Mouse (Mus musculus): Measurements from ENCODE around the gene Tagln2. TPM values are rescaled to one million over a fixed set of nuclear protein-coding genes. Genes with fewer than 3 reads are reported as not detected.

Gene Tagln2
- polyA plus RNA-seq, 1 experiment from 2014 or later: 56.9 TPM

- 0 out of 2 replicates have a peak overlapping the region, but pooled peaks have one; percentile 35 for H3K9ac ChIP-seq (replicated peaks; ENCODE audit: low read depth, low read length)
- H3K27me3 ChIP-seq (ENCODE audit: control insufficient read depth, insufficient read depth, low read length): no peaks in the 10 kb centered on the region
- no peak overlapping the region for H3K27ac ChIP-seq (ENCODE audit: low read depth, low read length)
- no peak for ATAC-seq (ENCODE audit: low read depth)
- H3K9me3 ChIP-seq (ENCODE audit: control insufficient read depth, low read length): no peaks in the 10 kb centered on the region
- peak overlapping the region; percentile 59 for H3K4me3 ChIP-seq (ENCODE audit: low read depth, low read length)
- H3K4me1 ChIP-seq (ENCODE audit: control insufficient read depth, insufficient read depth, low read length): peaks cover 40% of the 10 kb centered on the region
- H3K4me2 ChIP-seq (ENCODE audit: low read depth, low read length): peak overlapping the region; percentile 84
- H3K36me3 ChIP-seq (ENCODE audit: control insufficient read depth, insufficient read depth, low read length): no peaks in the 10 kb centered on the region
- WGBS: 40% methylated on average over 13 of the region's 13 CpGs
Measured at GRCm38 (mm10) chr1:172484671-172485070, 15.2 kb upstream of the Tagln2 start.

GRCm38 (mm10) chr1:172485821-172486220 lies 14.0 kb upstream of the Tagln2 start:
- 14% methylated on average over 6 of the region's 6 CpGs for WGBS
- no peaks in the 10 kb centered on the region for H3K27me3 ChIP-seq (ENCODE audit: control insufficient read depth, insufficient read depth, low read length)
- H3K4me2 ChIP-seq (ENCODE audit: low read depth, low read length): peak overlapping the region; percentile 84

GRCm38 (mm10) chr1:172486236-172486635 lies 13.6 kb upstream of the Tagln2 start:
- peak overlapping the region; percentile 84 for H3K4me2 ChIP-seq (ENCODE audit: low read depth, low read length)
- no peak for ATAC-seq (ENCODE audit: low read depth)
- H3K36me3 ChIP-seq (ENCODE audit: control insufficient read depth, insufficient read depth, low read length): no peaks in the 10 kb centered on the region
- no peaks in the 10 kb centered on the region for H3K27me3 ChIP-seq (ENCODE audit: control insufficient read depth, insufficient read depth, low read length)
- 0 out of 2 replicates have a peak overlapping the region, but pooled peaks have one; percentile 7 for H3K9ac ChIP-seq (replicated peaks; ENCODE audit: low read depth, low read length)
- H3K4me1 ChIP-seq (ENCODE audit: control insufficient read depth, insufficient read depth, low read length): peaks cover 40% of the 10 kb centered on the region
- no peaks in the 10 kb centered on the region for H3K9me3 ChIP-seq (ENCODE audit: control insufficient read depth, low read length)
- H3K27ac ChIP-seq (ENCODE audit: low read depth, low read length): no peak overlapping the region
- H3K4me3 ChIP-seq (ENCODE audit: low read depth, low read length): 0 out of 2 replicates have a peak overlapping the region, but pooled peaks have one; percentile 1
- 7% methylated on average over 4 of the region's 4 CpGs for WGBS

More at GRCm38 (mm10) chr1:172485821-172486220, 14.0 kb upstream of the Tagln2 start:
- peaks cover 40% of the 10 kb centered on the region for H3K4me1 ChIP-seq (ENCODE audit: control insufficient read depth, insufficient read depth, low read length)
- no peaks in the 10 kb centered on the region for H3K36me3 ChIP-seq (ENCODE audit: control insufficient read depth, insufficient read depth, low read length)
- H3K27ac ChIP-seq (ENCODE audit: low read depth, low read length): no peak overlapping the region
- peak overlapping the region; percentile 1; the same call in 1 of the 2 replicates for H3K4me3 ChIP-seq (ENCODE audit: low read depth, low read length)
- no peak for ATAC-seq (ENCODE audit: low read depth)
- no peaks in the 10 kb centered on the region for H3K9me3 ChIP-seq (ENCODE audit: control insufficient read depth, low read length)
- 0 out of 2 replicates have a peak overlapping the region, but pooled peaks have one; percentile 7 for H3K9ac ChIP-seq (replicated peaks; ENCODE audit: low read depth, low read length)

GRCm38 (mm10) chr1:172486651-172487050 lies 13.2 kb upstream of the Tagln2 start:
- peaks cover 40% of the 10 kb centered on the region for H3K4me1 ChIP-seq (ENCODE audit: control insufficient read depth, insufficient read depth, low read length)
- no peak overlapping the region for H3K27ac ChIP-seq (ENCODE audit: low read depth, low read length)

GRCm38 (mm10) chr1:172487859-172488258 lies 12.0 kb upstream of the Tagln2 start:
- Histone ChIP-seq H3K4me3 (ENCODE audit: low read depth, low read length) (no peak overlapping the region), H3K36me3 (ENCODE audit: control insufficient read depth, insufficient read depth, low read length) (no peaks in the 10 kb centered on the region), H3K4me1 (ENCODE audit: control insufficient read depth, insufficient read depth, low read length) (peaks cover 40% of the 10 kb centered on the region), H3K9me3 (ENCODE audit: control insufficient read depth, low read length) (no peaks in the 10 kb centered on the region), H3K4me2 (ENCODE audit: low read depth, low read length) (no peak overlapping the region), H3K27me3 (ENCODE audit: control insufficient read depth, insufficient read depth, low read length) (no peaks in the 10 kb centered on the region), H3K27ac (ENCODE audit: low read depth, low read length) (no peak overlapping the region), H3K9ac (replicated peaks; ENCODE audit: low read depth, low read length) (no peak overlapping the region)
- ATAC-seq (ENCODE audit: low read depth): no peak
- WGBS: 82% methylated on average over 4 of the region's 4 CpGs

More at GRCm38 (mm10) chr1:172486651-172487050, 13.2 kb upstream of the Tagln2 start:
- H3K9ac ChIP-seq (replicated peaks; ENCODE audit: low read depth, low read length): no peak overlapping the region
- WGBS: 25% methylated on average over 5 of the region's 5 CpGs
- no peaks in the 10 kb centered on the region for H3K9me3 ChIP-seq (ENCODE audit: control insufficient read depth, low read length)
- H3K36me3 ChIP-seq (ENCODE audit: control insufficient read depth, insufficient read depth, low read length): no peaks in the 10 kb centered on the region
- no peaks in the 10 kb centered on the region for H3K27me3 ChIP-seq (ENCODE audit: control insufficient read depth, insufficient read depth, low read length)
- no peak for ATAC-seq (ENCODE audit: low read depth)
- peak overlapping the region; percentile 84 for H3K4me2 ChIP-seq (ENCODE audit: low read depth, low read length)
- no peak overlapping the region for H3K4me3 ChIP-seq (ENCODE audit: low read depth, low read length)

GRCm38 (mm10) chr1:172488831-172489230 lies 11.0 kb upstream of the Tagln2 start:
- Histone ChIP-seq H3K4me1 (ENCODE audit: control insufficient read depth, insufficient read depth, low read length) (peaks cover 36% of the 10 kb centered on the region), H3K27me3 (ENCODE audit: control insufficient read depth, insufficient read depth, low read length) (no peaks in the 10 kb centered on the region), H3K36me3 (ENCODE audit: control insufficient read depth, insufficient read depth, low read length) (no peaks in the 10 kb centered on the region), H3K4me2 (ENCODE audit: low read depth, low read length) (no peak overlapping the region), H3K27ac (ENCODE audit: low read depth, low read length) (no peak overlapping the region), H3K4me3 (ENCODE audit: low read depth, low read length) (no peak overlapping the region), H3K9me3 (ENCODE audit: control insufficient read depth, low read length) (no peaks in the 10 kb centered on the region), H3K9ac (replicated peaks; ENCODE audit: low read depth, low read length) (no peak overlapping the region)
- WGBS: 75% methylated on average over 7 of the region's 7 CpGs
- ATAC-seq (ENCODE audit: low read depth): no peak

GRCm38 (mm10) chr1:172489585-172490250 lies 10.1 kb upstream of the Tagln2 start:
- H3K4me3 ChIP-seq (ENCODE audit: low read depth, low read length): no peak overlapping the region
- no peak overlapping the region for H3K9ac ChIP-seq (replicated peaks; ENCODE audit: low read depth, low read length)
- H3K4me1 ChIP-seq (ENCODE audit: control insufficient read depth, insufficient read depth, low read length): peaks cover 27% of the 10 kb centered on the region
- H3K4me2 ChIP-seq (ENCODE audit: low read depth, low read length): peak overlapping the region; percentile 28; the same call in 1 of the 2 replicates
- H3K9me3 ChIP-seq (ENCODE audit: control insufficient read depth, low read length): no peaks in the 10 kb centered on the region
- H3K27ac ChIP-seq (ENCODE audit: low read depth, low read length): no peak overlapping the region
- H3K27me3 ChIP-seq (ENCODE audit: control insufficient read depth, insufficient read depth, low read length): no peaks in the 10 kb centered on the region
- peak; percentile 30; the same call in 1 of the 2 replicates for ATAC-seq (ENCODE audit: low read depth)
- no peaks in the 10 kb centered on the region for H3K36me3 ChIP-seq (ENCODE audit: control insufficient read depth, insufficient read depth, low read length)
- WGBS: 57% methylated on average over 12 of the region's 12 CpGs

- Histone ChIP-seq H3K4me3 (ENCODE audit: low read depth, low read length) (no peak overlapping the region), H3K27ac (ENCODE audit: low read depth, low read length) (no peak overlapping the region), H3K27me3 (ENCODE audit: control insufficient read depth, insufficient read depth, low read length) (no peaks in the 10 kb centered on the region), H3K36me3 (ENCODE audit: control insufficient read depth, insufficient read depth, low read length) (peaks cover 1% of the 10 kb centered on the region; the same call in 1 of the 2 replicates), H3K4me1 (ENCODE audit: control insufficient read depth, insufficient read depth, low read length) (peaks cover 21% of the 10 kb centered on the region), H3K9me3 (ENCODE audit: control insufficient read depth, low read length) (no peaks in the 10 kb centered on the region), H3K9ac (replicated peaks; ENCODE audit: low read depth, low read length) (no peak overlapping the region), H3K4me2 (ENCODE audit: low read depth, low read length) (peak overlapping the region; percentile 28)
- ATAC-seq (ENCODE audit: low read depth): peak; percentile 57; the same call in 1 of the 2 replicates
- 11% methylated on average over 10 of the region's 10 CpGs for WGBS
Measured at GRCm38 (mm10) chr1:172490261-172490661, 9.6 kb upstream of the Tagln2 start.

- Histone ChIP-seq H3K27ac (ENCODE audit: low read depth, low read length) (no peak overlapping the region), H3K4me1 (ENCODE audit: control insufficient read depth, insufficient read depth, low read length) (peaks cover 3% of the 10 kb centered on the region), H3K27me3 (ENCODE audit: control insufficient read depth, insufficient read depth, low read length) (no peaks in the 10 kb centered on the region), H3K4me3 (ENCODE audit: low read depth, low read length) (no peak overlapping the region), H3K9ac (replicated peaks; ENCODE audit: low read depth, low read length) (no peak overlapping the region), H3K36me3 (ENCODE audit: control insufficient read depth, insufficient read depth, low read length) (peaks cover 14% of the 10 kb centered on the region), H3K4me2 (ENCODE audit: low read depth, low read length) (no peak overlapping the region), H3K9me3 (ENCODE audit: control insufficient read depth, low read length) (no peaks in the 10 kb centered on the region)
- 91% methylated on average over 8 of the region's 8 CpGs for WGBS
- ATAC-seq (ENCODE audit: low read depth): no peak
Measured at GRCm38 (mm10) chr1:172492047-172492446, 7.8 kb upstream of the Tagln2 start.

Data from neural tube, embryonic 14.5 days (tissue).